Mouse (Mus musculus) cerebellum, adult 9-11 months (tissue): Measurements from ENCODE around the gene Nt5dc1.
A peak's percentile ranks its signal among the peaks of the same experiment; 100 is the strongest.
"Not testable (repeated sequence)": the region's sequence is repeated elsewhere in the genome, so short reads cannot be mapped to it uniquely, and the experiment has no call there.

ENCODE experiments used
- DNase-seq: peaks from one replicate; pipeline ENCODE4 v3.0.0; 2022

Gene Nt5dc1

DNA sequence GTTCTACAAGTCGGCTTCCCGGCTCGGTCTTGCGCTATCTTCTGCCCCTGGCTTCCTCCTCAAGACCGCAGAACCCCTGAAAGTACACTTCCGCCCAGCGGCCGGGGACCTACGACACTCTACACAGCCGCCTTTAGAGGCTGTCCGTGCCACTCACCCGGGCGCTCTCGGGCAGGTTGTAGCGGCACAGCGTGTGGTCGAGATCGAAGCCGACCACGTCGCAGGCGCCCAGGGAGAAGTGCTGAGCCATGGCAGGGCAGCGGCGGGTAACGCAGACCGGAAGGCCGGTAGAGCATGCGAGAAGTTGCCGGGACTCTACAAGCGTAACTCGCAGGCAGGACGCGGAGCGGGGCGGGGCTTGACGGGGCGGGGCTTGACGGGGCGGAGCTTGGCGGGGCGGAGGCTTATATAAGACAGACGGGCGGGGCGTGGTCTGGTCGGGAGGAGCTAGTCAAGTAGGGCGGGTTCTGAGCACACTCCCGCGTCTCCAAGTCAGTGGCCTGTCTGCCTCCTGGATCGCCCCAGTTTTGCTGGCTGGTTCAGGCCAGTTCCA is at the start of gene Nt5dc1:
Gene Nt5dc1 (minus strand): TSS at position 349 of the 553 bp plus-strand sequence.
- DNase-seq = peak; percentile 89

- no peak for DNase-seq
Observed at GRCm38 (mm10) chr10:34464321-34464720, 46.0 kb upstream of the Nt5dc1 start.

- DNase-seq = no peak
Observed at GRCm38 (mm10) chr10:34461451-34461850, 43.1 kb upstream of the Nt5dc1 start.

GRCm38 (mm10) chr10:34449469-34449868 is 31.1 kb upstream of the Nt5dc1 start:
- no peak for DNase-seq

GRCm38 (mm10) chr10:34434191-34434590 is 15.8 kb upstream of the Nt5dc1 start:
- DNase-seq = not testable (repeated sequence)

GRCm38 (mm10) chr10:34431783-34432182 is 13.4 kb upstream of the Nt5dc1 start:
- no peak for DNase-seq

DNA sequence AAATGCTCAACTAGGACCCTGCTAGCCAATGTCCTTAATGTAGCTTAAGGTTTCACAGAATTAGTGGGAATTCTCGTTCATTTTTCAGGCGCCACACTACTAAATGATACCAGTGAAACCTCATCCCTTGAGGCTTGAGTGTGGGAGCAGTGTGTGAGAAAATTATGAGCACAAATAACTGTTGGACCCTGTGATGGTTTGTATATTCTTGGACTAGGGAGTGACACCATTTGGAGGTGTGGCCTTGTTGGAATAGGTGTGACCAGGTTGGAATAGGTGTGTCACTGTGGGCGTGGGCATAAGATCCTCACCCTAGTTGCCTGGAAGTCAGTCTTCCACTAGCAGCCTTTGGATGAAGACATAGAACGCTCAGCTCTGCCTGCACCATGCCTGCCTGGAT is 442 bp upstream of the Nt5dc1 start:
- peak; percentile 25 for DNase-seq

- DNase-seq = no peak
Observed at GRCm38 (mm10) chr10:34399267-34399666, 19.1 kb downstream of the Nt5dc1 start.

- no peak for DNase-seq
Observed at GRCm38 (mm10) chr10:34396959-34397358, 21.4 kb downstream of the Nt5dc1 start.

DNA sequence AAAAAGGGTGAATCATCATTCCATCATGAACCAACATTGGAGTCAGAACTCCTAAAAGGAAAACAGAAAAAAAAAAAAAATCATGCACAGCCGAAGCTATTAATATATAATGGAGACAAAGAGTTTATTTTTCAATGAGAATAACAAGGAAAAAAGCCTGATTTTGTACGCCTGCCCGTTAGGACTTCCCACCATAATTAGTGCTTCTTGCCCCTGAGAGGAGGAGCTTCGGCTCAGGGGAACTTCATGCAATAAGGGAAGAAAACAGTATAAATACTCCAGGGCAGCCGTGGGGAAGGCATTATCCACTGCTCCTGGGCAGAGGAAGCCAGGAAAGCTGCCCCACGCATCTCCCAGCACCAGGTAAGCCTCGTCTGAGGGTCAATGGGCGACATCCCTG is 28.7 kb downstream of the Nt5dc1 start, which contains the start of gene Col10a1:
Gene Col10a1 (plus strand): TSS at position 301 of the 400 bp plus-strand sequence.
- DNase-seq = no peak

DNA sequence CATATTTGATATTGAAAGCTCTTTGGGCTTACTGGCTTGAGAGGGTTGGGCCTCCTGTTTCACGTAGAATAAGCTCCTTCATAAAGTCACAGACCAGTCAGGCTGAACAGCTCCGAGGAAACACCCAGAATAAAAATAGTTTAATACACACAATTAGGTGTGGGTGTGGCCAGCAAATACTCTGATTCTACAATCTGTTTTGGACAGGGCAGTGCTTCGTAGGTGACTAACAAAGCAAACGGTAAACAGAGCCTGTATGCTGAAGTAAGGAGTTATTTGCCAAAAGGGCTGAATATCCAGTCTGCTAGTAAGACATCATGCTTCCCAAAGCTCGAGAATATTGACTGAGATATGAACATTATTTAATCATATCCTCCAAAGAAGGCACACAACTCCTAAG is 32.7 kb downstream of the Nt5dc1 start:
- DNase-seq = no peak

- no peak for DNase-seq
Observed at GRCm38 (mm10) chr10:34373332-34373731, 45.0 kb downstream of the Nt5dc1 start.

GRCm38 (mm10) chr10:34368138-34368537 is 50.2 kb downstream of the Nt5dc1 start:
- no peak for DNase-seq

DNA sequence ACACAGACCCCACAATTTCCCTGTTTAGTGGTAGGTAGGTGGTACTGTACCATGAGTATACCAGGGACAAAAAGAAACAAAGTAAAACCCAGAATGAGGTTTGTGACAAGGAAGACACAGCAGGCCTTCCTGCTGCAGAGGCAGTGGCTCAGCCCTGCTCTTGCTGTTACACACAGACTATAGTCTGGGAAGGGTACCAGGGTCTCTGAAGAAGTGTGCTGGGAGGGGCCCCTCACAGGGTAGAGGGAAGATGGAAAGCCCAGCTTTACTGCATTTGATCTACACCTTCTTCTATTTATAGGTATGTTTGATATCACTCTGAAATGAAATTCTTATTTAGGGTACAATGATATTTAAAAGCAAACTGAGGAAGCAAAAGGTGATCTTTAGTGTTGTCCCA is 54.6 kb downstream of the Nt5dc1 start:
- no peak for DNase-seq

- no peak for DNase-seq
Observed at GRCm38 (mm10) chr10:34358263-34358662, 60.1 kb downstream of the Nt5dc1 start.

DNA sequence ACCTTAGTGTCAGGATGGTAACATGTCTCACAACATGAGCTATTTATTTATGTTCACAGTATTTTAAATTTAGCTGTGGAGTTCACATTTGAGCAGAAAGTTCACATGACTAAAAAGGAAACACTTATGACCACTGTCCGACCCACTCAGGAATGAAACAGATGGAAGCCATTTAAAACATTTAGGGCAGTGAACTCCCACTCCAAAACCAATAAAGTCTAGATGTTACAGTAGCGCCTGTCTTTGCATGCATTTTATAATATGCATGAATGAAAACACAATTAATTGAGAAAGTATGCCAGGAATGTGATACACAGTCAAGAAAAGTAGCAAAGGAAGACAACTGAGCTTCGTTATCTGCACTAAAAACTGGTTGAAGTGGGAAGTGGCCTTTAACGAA is 66.2 kb downstream of the Nt5dc1 start:
- DNase-seq = no peak

DNA sequence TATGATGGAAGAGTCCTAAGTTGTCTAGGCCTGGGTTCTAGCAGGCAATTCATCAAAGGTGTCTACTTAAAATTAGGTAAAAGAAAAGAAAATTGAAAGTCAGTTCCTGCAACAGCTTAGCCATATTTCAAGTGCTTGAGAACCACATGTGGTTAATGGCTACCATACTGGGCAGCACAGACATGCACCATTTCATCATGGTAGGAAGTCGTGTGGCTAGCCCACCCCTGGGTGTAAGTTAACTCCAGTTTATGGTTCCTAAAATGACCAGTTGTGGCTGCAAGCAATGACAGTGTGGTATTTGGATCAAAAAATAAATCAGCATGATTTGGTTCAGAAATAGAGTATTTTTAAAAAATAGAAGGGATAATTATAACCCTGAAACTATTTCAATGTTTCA is 76.5 kb downstream of the Nt5dc1 start:
- DNase-seq = no peak

DNA sequence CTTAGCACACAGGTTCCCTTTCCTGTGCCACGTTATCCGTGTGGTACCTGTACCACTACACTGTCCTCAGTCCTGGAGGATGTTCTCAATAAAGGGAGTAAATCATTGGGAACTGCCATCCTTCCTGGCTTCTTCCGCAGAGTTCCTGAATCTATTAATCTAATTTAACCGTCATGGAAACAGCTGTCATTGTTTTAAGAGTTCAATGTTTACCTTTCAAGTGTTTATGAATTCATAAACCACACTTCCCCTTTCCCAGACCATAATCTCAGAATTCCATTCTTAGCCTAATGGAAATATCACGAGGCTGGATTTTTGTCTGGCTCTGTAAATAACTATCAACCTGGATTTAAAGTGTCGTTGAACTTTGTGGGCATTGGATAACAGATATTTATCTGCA is 77.3 kb downstream of the Nt5dc1 start:
- DNase-seq = no peak

DNA sequence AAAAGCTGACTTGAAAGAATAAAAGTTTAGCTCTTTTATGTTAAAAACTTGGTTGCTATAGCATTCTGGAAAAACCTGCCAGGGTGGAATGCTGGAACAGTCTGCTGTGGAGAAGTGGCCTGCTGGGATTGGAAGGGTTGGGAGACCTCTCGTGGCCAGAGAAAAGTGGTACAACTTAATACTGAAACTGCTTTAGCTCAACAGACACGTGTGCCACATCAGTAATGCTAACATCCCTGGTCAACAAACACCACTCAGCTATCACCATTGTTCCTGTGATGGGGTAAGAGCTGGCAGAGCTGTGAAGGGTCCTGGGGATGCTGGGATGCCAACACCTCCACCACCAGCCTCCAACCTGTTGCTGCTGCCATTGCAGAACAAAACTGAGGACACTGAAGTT is 90.0 kb downstream of the Nt5dc1 start:
- DNase-seq = peak; percentile 29

GRCm38 (mm10) chr10:34327144-34327543 is 91.2 kb downstream of the Nt5dc1 start:
- no peak for DNase-seq

DNA sequence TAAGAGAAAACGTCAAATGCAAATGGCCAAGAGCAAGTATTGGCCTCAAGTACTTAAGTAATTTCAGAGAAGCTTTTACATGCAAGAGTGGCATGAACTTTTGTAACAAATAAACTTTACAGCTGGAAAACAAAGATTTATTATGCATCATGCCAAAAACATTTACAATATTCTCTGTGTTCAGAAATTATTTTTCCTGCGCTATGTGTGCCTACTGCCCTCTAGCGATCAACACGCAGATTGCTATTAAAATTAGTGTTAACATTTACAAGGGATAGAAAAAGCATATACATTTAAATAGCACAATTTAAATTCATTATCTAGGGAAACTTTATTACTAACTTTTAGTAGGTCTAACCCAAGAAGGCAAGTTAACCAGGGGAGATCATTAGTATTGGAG is 91.7 kb downstream of the Nt5dc1 start:
- DNase-seq = no peak

GRCm38 (mm10) chr10:34320809-34321208 is 97.5 kb downstream of the Nt5dc1 start:
- no peak for DNase-seq

DNA sequence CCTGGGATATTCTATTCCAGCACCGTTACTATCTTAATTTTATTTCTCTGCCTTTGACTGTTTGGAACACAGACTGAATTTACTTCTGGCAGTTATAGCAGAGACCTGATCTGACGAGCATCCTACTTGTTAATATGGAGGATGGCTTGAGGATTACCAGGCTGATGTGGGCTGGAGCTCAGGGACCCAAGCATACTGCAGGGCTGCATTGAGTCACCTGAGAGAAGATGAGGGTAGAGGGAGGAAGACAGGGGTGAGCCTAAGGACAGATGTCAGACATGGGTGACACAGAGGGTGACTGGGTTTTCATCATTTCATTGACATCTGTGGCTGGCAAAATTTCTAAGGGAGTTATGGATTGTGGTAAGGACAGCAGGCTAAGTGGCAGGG is 101.1 kb downstream of the Nt5dc1 start:
- no peak for DNase-seq

DNA sequence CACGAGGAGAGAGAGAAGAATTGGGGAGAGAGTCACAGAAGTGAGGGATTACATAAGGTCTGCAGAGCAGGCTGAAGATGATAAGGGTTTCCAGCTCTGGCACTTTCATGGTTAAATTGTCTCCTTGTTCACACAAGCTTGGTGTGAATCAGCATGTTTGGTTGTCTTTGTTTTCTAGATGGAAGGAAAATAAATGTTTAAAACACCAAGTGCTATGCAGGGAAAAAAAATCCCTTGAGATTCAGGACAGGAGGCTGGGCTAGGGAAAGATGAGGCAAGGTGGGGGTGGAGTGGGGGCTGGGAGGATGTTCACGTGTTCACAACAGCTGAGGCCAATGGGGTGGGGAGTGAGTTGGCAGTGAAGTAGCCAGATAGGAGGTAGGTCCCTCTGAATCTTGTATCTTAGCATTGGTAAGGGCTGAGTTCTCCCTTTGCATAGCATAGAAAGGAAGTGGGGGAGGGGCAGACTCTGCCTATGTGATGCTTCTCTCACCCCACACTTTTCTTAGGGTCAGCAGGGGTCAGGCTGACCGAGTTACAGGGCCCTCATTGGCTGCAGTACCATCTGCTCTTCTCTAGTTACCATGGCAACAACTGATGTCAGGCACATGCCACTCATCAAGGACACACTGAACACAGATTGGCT is 101.7 kb downstream of the Nt5dc1 start:
- peak; percentile 93 for DNase-seq

DNA sequence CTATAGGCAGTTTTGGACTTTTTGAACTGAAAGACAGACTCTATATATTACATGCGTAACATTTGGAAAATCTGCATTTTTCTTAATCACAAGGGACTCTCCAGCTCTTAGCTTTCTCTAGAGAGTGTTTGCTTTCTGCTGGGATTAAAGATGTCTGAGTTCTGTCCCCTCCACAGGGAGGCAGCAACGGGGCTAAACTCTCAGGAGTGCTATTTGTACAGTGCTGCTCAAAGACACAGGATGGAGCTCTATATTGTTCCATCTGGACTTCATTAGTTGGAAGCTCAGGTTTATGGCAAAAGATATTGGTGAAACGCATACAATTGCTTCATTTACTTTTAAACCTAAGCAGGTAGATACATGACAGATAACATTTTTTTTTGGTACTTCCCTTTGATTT is 105.8 kb downstream of the Nt5dc1 start:
- no peak for DNase-seq
